Mouse (Mus musculus) adipocyte (in vitro differentiated cells): Measurements from ENCODE around the gene Olfr146.

Source experiments
- DNase-seq: peaks from one replicate; pipeline ENCODE4 v3.0.0-alpha.2; 2016; ENCODE audit warnings: low spot score

The Olfr146 gene

GRCm38 (mm10) chr9:39023277-39023676, at the start of gene Olfr146:
Olfr146 (minus strand) TSS chr9:39023377.
- DNase-seq, result no peak

- no peak for DNase-seq
Measured at GRCm38 (mm10) chr9:39064851-39065250, 41.7 kb upstream of the Olfr146 start, which contains the start of gene Olfr937. Olfr937 (minus strand) TSS chr9:39064951.

GRCm38 (mm10) chr9:38999583-38999982, 23.6 kb downstream of the Olfr146 start, which contains the start of gene Olfr935:
Olfr935 (minus strand) TSS chr9:38999683.
- no peak for DNase-seq

- no peak for DNase-seq
Measured at GRCm38 (mm10) chr9:38988215-38988614, 35.0 kb downstream of the Olfr146 start, which contains the start of gene Olfr934. Olfr934 (minus strand) TSS chr9:38988315.

- DNase-seq, result no peak
Measured at GRCm38 (mm10) chr9:38972013-38972412, 51.2 kb downstream of the Olfr146 start, which contains the start of gene Olfr933. Olfr933 (plus strand) TSS chr9:38972313.
